Comparison of ENCODE assay signal across 15 mouse cellular contexts in genomic region chr4:139948591-139948990, GRCm38 (mm10). TPM values are rescaled to one million over a fixed set of nuclear protein-coding genes. Genes with fewer than 3 reads are reported as not detected.
DNase-seq lines count a peak whose midpoint lies in the region; ATAC-seq and TF ChIP-seq lines count a peak whose summit lies in the region.
"Had no signal": no experiment of that assay in that cellular context is flagged by ENCODE, and none has a peak within 500 bp of the region (broad histone marks: within the 10 kb centered on the region; RNA-seq: fewer than 3 reads in every experiment).

No protein-coding gene starts in this region.

- 0 out of 2 replicates have a peak, but pooled peaks cover 7% of the 10 kb centered on the region for H3K4me1 ChIP-seq in forebrain, embryonic 14.5 days (ENCODE audit: control insufficient read depth, insufficient read depth, low read length)
- H3K4me1 ChIP-seq in forebrain, embryonic 12.5 days: peaks cover 13% of the 10 kb centered on the region
- peaks cover 4% of the 10 kb centered on the region; the same call in 1 of the 2 replicates for H3K4me1 ChIP-seq in midbrain, postnatal 0 days (ENCODE audit: insufficient read depth, low read length)
- H3K4me1 ChIP-seq in midbrain, embryonic 11.5 days (ENCODE audit: control insufficient read depth, insufficient read depth, low read length): peaks cover 4% of the 10 kb centered on the region; the same call in 1 of the 2 replicates
- peaks cover 16% of the 10 kb centered on the region for H3K4me1 ChIP-seq in hindbrain, embryonic 16.5 days (ENCODE audit: control insufficient read depth, insufficient read depth, low read depth, low read length)
- no peaks in the 10 kb centered on the region for H3K4me1 ChIP-seq in stomach, postnatal 0 days (replicated peaks; ENCODE audit: control insufficient read depth, insufficient read depth)

- H3K4me3 ChIP-seq in forebrain, embryonic 14.5 days (ENCODE audit: low read depth, low read length): no peak overlapping the region
- no peak overlapping the region for H3K4me3 ChIP-seq in forebrain, embryonic 12.5 days (replicated peaks)
- H3K4me3 ChIP-seq in midbrain, postnatal 0 days (ENCODE audit: low read depth, low read length): no peak overlapping the region
- H3K4me3 ChIP-seq in midbrain, embryonic 11.5 days (ENCODE audit: low read depth, low read length): no peak overlapping the region
- H3K4me3 ChIP-seq in hindbrain, embryonic 16.5 days (ENCODE audit: low read length): no peak overlapping the region
- no peak overlapping the region for H3K4me3 ChIP-seq in stomach, postnatal 0 days (ENCODE audit: low read depth, low read length)
- H3K4me3 ChIP-seq: kidney, embryonic 15.5 days; limb, embryonic 13.5 days had no signal

- no peak for TF ChIP-seq CTCF in midbrain, postnatal 0 days (IDR thresholded peaks at IDR 0.05)
- TF ChIP-seq CTCF in stomach, postnatal 0 days (IDR thresholded peaks at IDR 0.05; ENCODE audit: low read depth): no peak

- ATAC-seq in forebrain, embryonic 14.5 days: no peak
- ATAC-seq in forebrain, embryonic 12.5 days (ENCODE audit: low FRiP score): no peak
- ATAC-seq in midbrain, postnatal 0 days (ENCODE audit: low FRiP score): peak; percentile 60; the same call in 1 of the 2 replicates
- ATAC-seq in midbrain, embryonic 11.5 days (ENCODE audit: low FRiP score): no peak
- peak; percentile 87 for ATAC-seq in hindbrain, embryonic 16.5 days
- no peak for ATAC-seq in megakaryocyte-erythroid progenitor cell, adult 5-6 weeks (replicated peaks; ENCODE audit: low FRiP score, low TSS enrichment, poor library complexity, severe bottlenecking)
- ATAC-seq in stomach, postnatal 0 days (ENCODE audit: low FRiP score, low TSS enrichment): no peak

- H3K27ac ChIP-seq in forebrain, embryonic 14.5 days (ENCODE audit: low read depth, low read length): no peak overlapping the region
- H3K27ac ChIP-seq in forebrain, embryonic 12.5 days: no peak overlapping the region
- no peak overlapping the region for H3K27ac ChIP-seq in midbrain, postnatal 0 days (ENCODE audit: low read depth, low read length)
- no peak overlapping the region for H3K27ac ChIP-seq in midbrain, embryonic 11.5 days (ENCODE audit: low read depth, low read length)
- H3K27ac ChIP-seq in hindbrain, embryonic 16.5 days (ENCODE audit: low read depth, low read length): no peak overlapping the region
- H3K27ac ChIP-seq in stomach, postnatal 0 days (replicated peaks): no peak overlapping the region
- H3K27ac ChIP-seq: kidney, embryonic 15.5 days; limb, embryonic 13.5 days; macrophage had no signal

- peak; percentile 37 for DNase-seq in forebrain, embryonic 14.5 days (ENCODE audit: low spot score)
- DNase-seq in midbrain, postnatal 0 days (ENCODE audit: low spot score): peak; percentile 86
- no peak for DNase-seq in midbrain, embryonic 11.5 days (ENCODE audit: low spot score, missing footprints)
- no peak for DNase-seq in natural killer cell, adult 2 months (ENCODE audit: low spot score in 2 of 2)
- no peak for DNase-seq in stomach, postnatal 0 days (ENCODE audit: low spot score)
- DNase-seq: adrenal gland, postnatal 25 days; gastrocnemius, postnatal 36 days; thymus, postnatal 4 days had no signal

- no peak overlapping the region for H3K4me2 ChIP-seq in forebrain, embryonic 14.5 days (ENCODE audit: low read length)
- H3K4me2 ChIP-seq in forebrain, embryonic 12.5 days: no peak overlapping the region
- no peak overlapping the region for H3K4me2 ChIP-seq in midbrain, postnatal 0 days (ENCODE audit: low read depth, low read length, poor library complexity, severe bottlenecking)
- no peak overlapping the region for H3K4me2 ChIP-seq in midbrain, embryonic 11.5 days
- no peak overlapping the region for H3K4me2 ChIP-seq in hindbrain, embryonic 16.5 days (ENCODE audit: low read length)
- no peak overlapping the region for H3K4me2 ChIP-seq in stomach, postnatal 0 days (replicated peaks; ENCODE audit: low read depth)
- H3K4me2 ChIP-seq: kidney, embryonic 15.5 days; limb, embryonic 13.5 days had no signal

- 0 out of 2 replicates have a peak, but pooled peaks cover 2% of the 10 kb centered on the region for H3K27me3 ChIP-seq in forebrain, embryonic 14.5 days (replicated peaks; ENCODE audit: control insufficient read depth, insufficient read depth, low read length)
- peaks cover 13% of the 10 kb centered on the region for H3K27me3 ChIP-seq in forebrain, embryonic 12.5 days
- no peaks in the 10 kb centered on the region for H3K27me3 ChIP-seq in midbrain, postnatal 0 days (ENCODE audit: insufficient read depth, low read length)
- H3K27me3 ChIP-seq in midbrain, embryonic 11.5 days (ENCODE audit: control insufficient read depth, insufficient read depth, low read length): no peaks in the 10 kb centered on the region
- H3K27me3 ChIP-seq in hindbrain, embryonic 16.5 days (replicated peaks; ENCODE audit: control insufficient read depth, insufficient read depth, low read length): no peaks in the 10 kb centered on the region
- no peaks in the 10 kb centered on the region for H3K27me3 ChIP-seq in stomach, postnatal 0 days (ENCODE audit: control insufficient read depth, insufficient read depth, low read length)
- H3K27me3 ChIP-seq: limb, embryonic 13.5 days had no signal

- H3K9ac ChIP-seq in forebrain, embryonic 14.5 days (ENCODE audit: low read length): no peak overlapping the region
- no peak overlapping the region for H3K9ac ChIP-seq in forebrain, embryonic 12.5 days
- H3K9ac ChIP-seq in midbrain, postnatal 0 days (replicated peaks; ENCODE audit: low read length, poor library complexity, severe bottlenecking): no peak overlapping the region
- no peak overlapping the region for H3K9ac ChIP-seq in midbrain, embryonic 11.5 days (ENCODE audit: low read length)
- no peak overlapping the region for H3K9ac ChIP-seq in hindbrain, embryonic 16.5 days (ENCODE audit: low read depth, low read length)
- H3K9ac ChIP-seq in stomach, postnatal 0 days (ENCODE audit: low read length): no peak overlapping the region
- H3K9ac ChIP-seq: kidney, embryonic 15.5 days; limb, embryonic 13.5 days had no signal

- H3K36me3 ChIP-seq in forebrain, embryonic 14.5 days (ENCODE audit: control insufficient read depth, insufficient read depth, low read length): no peaks in the 10 kb centered on the region
- no peaks in the 10 kb centered on the region for H3K36me3 ChIP-seq in forebrain, embryonic 12.5 days (replicated peaks)
- no peaks in the 10 kb centered on the region for H3K36me3 ChIP-seq in midbrain, postnatal 0 days (ENCODE audit: insufficient read depth, low read length)
- H3K36me3 ChIP-seq in midbrain, embryonic 11.5 days (ENCODE audit: control insufficient read depth, insufficient read depth, low read length): no peaks in the 10 kb centered on the region
- no peaks in the 10 kb centered on the region for H3K36me3 ChIP-seq in hindbrain, embryonic 16.5 days (ENCODE audit: control insufficient read depth, insufficient read depth, low read length)
- H3K36me3 ChIP-seq in stomach, postnatal 0 days (ENCODE audit: control insufficient read depth, insufficient read depth, low read length): no peaks in the 10 kb centered on the region
- H3K36me3 ChIP-seq: kidney, embryonic 15.5 days; limb, embryonic 13.5 days had no signal

- H3K9me3 ChIP-seq in forebrain, embryonic 14.5 days (replicated peaks; ENCODE audit: control insufficient read depth, low read length): no peaks in the 10 kb centered on the region
- H3K9me3 ChIP-seq in forebrain, embryonic 12.5 days: no peaks in the 10 kb centered on the region
- H3K9me3 ChIP-seq in midbrain, postnatal 0 days (ENCODE audit: low read length): no peaks in the 10 kb centered on the region
- no peaks in the 10 kb centered on the region for H3K9me3 ChIP-seq in midbrain, embryonic 11.5 days (ENCODE audit: control insufficient read depth, low read length)
- peaks cover 4% of the 10 kb centered on the region; the same call in 1 of the 2 replicates for H3K9me3 ChIP-seq in hindbrain, embryonic 16.5 days (ENCODE audit: control insufficient read depth, low read length)
- H3K9me3 ChIP-seq in stomach, postnatal 0 days (ENCODE audit: control insufficient read depth, low read length): no peaks in the 10 kb centered on the region
- H3K9me3 ChIP-seq: kidney, embryonic 15.5 days had no signal

- 5% methylated on average over 7 of the region's 7 CpGs for WGBS in forebrain, embryonic 14.5 days
- 20% methylated on average over 7 of the region's 7 CpGs for WGBS in forebrain, embryonic 12.5 days
- WGBS in midbrain, postnatal 0 days: 10% methylated on average over 7 of the region's 7 CpGs
- 27% methylated on average over 7 of the region's 7 CpGs for WGBS in midbrain, embryonic 11.5 days
- WGBS in hindbrain, embryonic 16.5 days: 5% methylated on average over 7 of the region's 7 CpGs
- WGBS in stomach, postnatal 0 days: 27% methylated on average over 7 of the region's 7 CpGs

- TF ChIP-seq EP300 in stomach, postnatal 0 days (optimal IDR thresholded peaks at IDR 0.05): no peak

RNA-seq across cellular contexts. Expression of gene Klhdc7a, which starts 19.2 kb away (rescaled TPM):
- polyA plus RNA-seq in forebrain, embryonic 14.5 days (2014; fragmentation: Nextera tagmentation; extraction: Ambion mirVana): 0.22 and 0.40 TPM in 2 replicates
- polyA plus RNA-seq in forebrain, embryonic 12.5 days (2016; fragmentation: Nextera tagmentation; extraction: Ambion mirVana): 0.18 and 0.20 TPM in 2 replicates
- 1.1 and 1.4 TPM in 2 replicates for total RNA-seq in midbrain, postnatal 0 days (2014; rRNA removed)
- 0.25 and 0.36 TPM in 2 replicates for polyA plus RNA-seq in midbrain, postnatal 0 days (2015; fragmentation: Nextera tagmentation; extraction: Ambion mirVana)
- 0.10 and 0.17 TPM in 2 replicates for polyA plus RNA-seq in midbrain, embryonic 11.5 days (2014; fragmentation: Nextera tagmentation; extraction: Ambion mirVana)
- 0.68 and 0.76 TPM in 2 replicates for polyA plus RNA-seq in hindbrain, embryonic 16.5 days (2015; fragmentation: Nextera tagmentation; extraction: Ambion mirVana)
- not detected in 2 replicates for total RNA-seq in megakaryocyte-erythroid progenitor cell, adult 5-6 weeks (2014; fragmentation: Nextera tagmentation)
- total RNA-seq in megakaryocyte-erythroid progenitor cell, adult 5-6 weeks (2017): not detected in 2 replicates
- 1.6 and 1.7 TPM in 2 replicates for polyA plus RNA-seq in stomach, postnatal 0 days (2015; fragmentation: Nextera tagmentation; extraction: Ambion mirVana)
- polyA plus RNA-seq: heart, embryonic 14.5 days; macrophage had no signal

Comparison
In these comparisons a context has a peak if more than half of its experiments do, and no peak if none do; other contexts are left out.
1. ATAC-seq: peak in midbrain, postnatal 0 days (single experiment) and hindbrain, embryonic 16.5 days (single experiment); none in forebrain, embryonic 14.5 days (single experiment), forebrain, embryonic 12.5 days (single experiment), midbrain, embryonic 11.5 days (single experiment), megakaryocyte-erythroid progenitor cell, adult 5-6 weeks (single experiment) and stomach, postnatal 0 days (single experiment).
2. DNase-seq: peak in forebrain, embryonic 14.5 days (single experiment) and midbrain, postnatal 0 days (single experiment); none in midbrain, embryonic 11.5 days (single experiment), natural killer cell, adult 2 months (0 of 2) and stomach, postnatal 0 days (single experiment).